Mouse (Mus musculus): ENCODE data around the gene Yod1.

DNA sequence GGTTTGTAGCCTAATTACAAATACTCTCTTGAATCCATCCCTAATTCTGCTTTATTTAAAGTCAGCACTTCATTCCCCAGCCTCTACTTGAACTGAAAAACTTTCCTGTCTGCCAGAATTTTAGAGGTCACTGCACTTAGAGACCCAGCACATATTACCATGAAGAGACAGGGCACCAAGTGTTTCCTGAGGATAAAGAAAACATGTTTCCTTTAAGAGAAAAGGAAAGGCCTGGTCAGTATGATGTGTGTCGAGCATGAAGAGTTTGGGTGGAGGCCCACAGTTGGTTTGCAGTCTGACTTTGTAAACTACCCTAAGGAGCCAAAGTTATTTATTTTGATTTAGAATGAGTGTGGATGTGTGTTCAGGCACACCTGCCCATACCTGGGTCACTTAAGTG is 10.9 kb downstream of the Yod1 start:
- TF ChIP-seq GATA1 (IDR thresholded peaks at IDR 0.05; ENCODE audit: borderline replicate concordance, low read length) = peak; percentile 43; the same call in 1 of the 3 replicates
- TF ChIP-seq FLI1 (IDR thresholded peaks at IDR 0.05; ENCODE audit: low read length) = no peak
